Mouse (Mus musculus) megakaryocyte-erythroid progenitor cell, adult 5 weeks (primary cell): ENCODE results near the gene Dcaf11. TPM values are rescaled to one million over a fixed set of nuclear protein-coding genes. Genes with fewer than 3 reads are reported as not detected.

ENCODE experiments used
- polyA plus RNA-seq: library from polyadenylated mRNA; stranded (reverse); fragments of >175 nt; gene quantifications from 2 replicates; pipeline ENCODE4 v1.2.3, GENCODE M21; 2012

Gene Dcaf11
- polyA plus RNA-seq: 55.9 and 75.4 TPM in 2 replicates

GRCm38 (mm10) chr14:55559799-55560201 lies at the start of gene Dcaf11:
TSS of gene Dcaf11 (plus strand) at chr14:55560006.

GRCm38 (mm10) chr14:55510125-55510731 lies 49.6 kb upstream of the Dcaf11 start, which contains the start of gene Cpne6:
TSS of gene Cpne6 (plus strand) at chr14:55510445.

GRCm38 (mm10) chr14:55524785-55525184 lies 35.0 kb upstream of the Dcaf11 start, which contains the start of gene Nrl:
TSS of gene Nrl (minus strand) at chr14:55524981.

GRCm38 (mm10) chr14:55540067-55540786 lies 19.6 kb upstream of the Dcaf11 start, which contains the start of gene Pck2:
TSS of gene Pck2 (plus strand) at chr14:55540266.

GRCm38 (mm10) chr14:55560202-55561073 lies 632 bp downstream of the Dcaf11 start, which contains the start of gene A730061H03Rik:
TSS of gene A730061H03Rik (minus strand) at chr14:55560406.

GRCm38 (mm10) chr14:55575302-55575701 lies 15.5 kb downstream of the Dcaf11 start, which contains the start of gene Fitm1:
TSS of gene Fitm1 (plus strand) at chr14:55575617.

GRCm38 (mm10) chr14:55577871-55578667 lies 18.3 kb downstream of the Dcaf11 start, which contains the start of gene Psme1:
TSS of gene Psme1 (plus strand) at chr14:55578123.

GRCm38 (mm10) chr14:55584702-55585565 lies 25.1 kb downstream of the Dcaf11 start, which contains the start of gene Emc9:
TSS of gene Emc9 (minus strand) at chr14:55585302.

GRCm38 (mm10) chr14:55590748-55591330 lies 31.0 kb downstream of the Dcaf11 start, which contains the start of gene Psme2:
TSS of gene Psme2 (minus strand) at chr14:55591113.

GRCm38 (mm10) chr14:55591331-55591891 lies 31.6 kb downstream of the Dcaf11 start, which contains the start of gene Rnf31:
TSS of gene Rnf31 (plus strand) at chr14:55591708.

GRCm38 (mm10) chr14:55603271-55603632 lies 43.4 kb downstream of the Dcaf11 start, which contains the start of gene Irf9:
TSS of gene Irf9 (plus strand) at chr14:55603571.

GRCm38 (mm10) chr14:55617822-55618221 lies 58.0 kb downstream of the Dcaf11 start, which contains the start of gene Rec8:
TSS of gene Rec8 (plus strand) at chr14:55618037.

Other genes starting within 250 kb of the Dcaf11 start
- gene Dhrs4, start 81.2 kb upstream of the Dcaf11 start, polyA plus RNA-seq: 104 TPM in 2 replicates
- 4.3 and 4.5 TPM in 2 replicates for gene Carmil3, start 69.4 kb upstream of the Dcaf11 start, polyA plus RNA-seq
- gene Cpne6, start 49.6 kb upstream of the Dcaf11 start, polyA plus RNA-seq: not detected in 2 replicates
- not detected in 2 replicates for gene Nrl, start 35.0 kb upstream of the Dcaf11 start, polyA plus RNA-seq
- gene Pck2, start 19.7 kb upstream of the Dcaf11 start, polyA plus RNA-seq: 86.4 and 95.5 TPM in 2 replicates
- gene A730061H03Rik, start 400 bp downstream of the Dcaf11 start, polyA plus RNA-seq: 0.47 and 0.96 TPM in 2 replicates
- 0.60 and 1.2 TPM in 2 replicates for gene Fitm1, start 15.6 kb downstream of the Dcaf11 start, polyA plus RNA-seq
- gene Psme1, start 18.1 kb downstream of the Dcaf11 start, polyA plus RNA-seq: 244 and 281 TPM in 2 replicates
- gene Emc9, start 25.3 kb downstream of the Dcaf11 start, polyA plus RNA-seq: 8.4 and 8.5 TPM in 2 replicates
- gene Psme2, start 31.1 kb downstream of the Dcaf11 start, polyA plus RNA-seq: 82.1 TPM in 2 replicates
- gene Rnf31, start 31.7 kb downstream of the Dcaf11 start, polyA plus RNA-seq: 31.2 and 32.0 TPM in 2 replicates
- gene Irf9, start 43.6 kb downstream of the Dcaf11 start, polyA plus RNA-seq: 88.9 and 109 TPM in 2 replicates
- 18.2 and 29.4 TPM in 2 replicates for gene Rec8, start 58.0 kb downstream of the Dcaf11 start, polyA plus RNA-seq
- 62.9 and 90.9 TPM in 2 replicates for gene Ipo4, start 76.0 kb downstream of the Dcaf11 start, polyA plus RNA-seq
- gene Gm49378, start 77.9 kb downstream of the Dcaf11 start, polyA plus RNA-seq: 1.4 and 1.5 TPM in 2 replicates
- 19.0 and 19.4 TPM in 2 replicates for gene Tm9sf1, start 83.8 kb downstream of the Dcaf11 start, polyA plus RNA-seq
- 0.07 TPM in 1 of 2 replicates, not detected in the other for gene Tssk4, start 90.2 kb downstream of the Dcaf11 start, polyA plus RNA-seq
- 13.6 and 17.8 TPM in 2 replicates for gene Mdp1, start 100.5 kb downstream of the Dcaf11 start, polyA plus RNA-seq
- 23.9 and 24.7 TPM in 2 replicates for gene Gmpr2, start 111.9 kb downstream of the Dcaf11 start, polyA plus RNA-seq
- 102 and 110 TPM in 2 replicates for gene Nedd8, start 112.1 kb downstream of the Dcaf11 start, polyA plus RNA-seq
- gene Tinf2, start 121.8 kb downstream of the Dcaf11 start, polyA plus RNA-seq: 31.6 and 41.8 TPM in 2 replicates
- 4.6 and 5.6 TPM in 2 replicates for gene Tgm1, start 153.9 kb downstream of the Dcaf11 start, polyA plus RNA-seq
- gene Rabggta, start 162.3 kb downstream of the Dcaf11 start, polyA plus RNA-seq: 30.6 and 31.0 TPM in 2 replicates
- 3.9 and 5.5 TPM in 2 replicates for gene Dhrs1, start 185.7 kb downstream of the Dcaf11 start, polyA plus RNA-seq
- 30.4 and 53.0 TPM in 2 replicates for gene Nop9, start 185.7 kb downstream of the Dcaf11 start, polyA plus RNA-seq
- 0.31 and 0.45 TPM in 2 replicates for gene Cideb, start 198.5 kb downstream of the Dcaf11 start, polyA plus RNA-seq
- gene Ltb4r2, start 201.4 kb downstream of the Dcaf11 start, polyA plus RNA-seq: 0.83 and 1.1 TPM in 2 replicates
- gene Ltb4r1, start 206.0 kb downstream of the Dcaf11 start, polyA plus RNA-seq: 33.3 and 45.8 TPM in 2 replicates
- gene Adcy4, start 224.1 kb downstream of the Dcaf11 start, polyA plus RNA-seq: 0.09 and 0.10 TPM in 2 replicates
- 63.9 and 71.4 TPM in 2 replicates for gene Ripk3, start 228.9 kb downstream of the Dcaf11 start, polyA plus RNA-seq